Mouse (Mus musculus) ES-Bruce4 (cell line): ENCODE measurements around the gene Slc1a3.

ENCODE experiments used
- CTCF ChIP-seq: IDR thresholded peaks from one replicate; pipeline ENCODE4 v1.8.1; 2011; ENCODE audit warnings: low read depth, low read length
- POLR2A ChIP-seq: IDR thresholded peaks from one replicate; pipeline ENCODE4 v1.8.1; 2011; ENCODE audit warnings: low read length; ENCODE audit not compliant: insufficient read depth

DNA sequence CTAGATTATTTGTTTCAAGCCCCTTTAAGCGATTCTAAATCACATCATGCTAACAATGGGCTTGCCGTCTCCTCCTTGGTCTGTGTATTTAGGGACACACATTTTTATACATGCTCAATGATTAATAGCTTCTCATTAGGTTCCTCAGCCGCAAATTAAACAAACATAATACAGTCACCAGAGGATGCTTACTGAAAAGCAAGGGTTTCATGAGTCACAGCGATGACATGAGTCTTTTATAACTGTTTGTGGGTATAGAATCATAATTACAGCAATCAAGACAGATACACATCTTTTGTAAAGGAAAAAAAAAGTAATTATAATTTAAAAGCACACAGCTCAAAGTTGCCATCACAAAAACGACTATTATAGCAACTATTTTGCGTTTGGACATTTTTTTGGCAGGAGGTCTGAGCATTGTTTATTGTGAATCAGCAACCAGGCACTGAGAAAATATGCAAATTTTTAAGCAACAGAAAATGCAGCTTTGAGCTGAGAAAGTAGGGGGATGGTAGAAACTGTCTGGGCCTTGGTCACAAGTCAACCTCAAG is 6.5 kb upstream of the Slc1a3 start:
- TF ChIP-seq CTCF (no peak), POLR2A (no peak)
